Mouse (Mus musculus) forebrain, embryonic 10.5 days (tissue): ENCODE measurements around the gene Stk11ip. TPM values are rescaled to one million over a fixed set of nuclear protein-coding genes. Genes with fewer than 3 reads are reported as not detected.

Source experiments
- DNase-seq: peaks from one replicate; pipeline ENCODE4 v3.0.0-alpha.2; 2017; ENCODE audit warnings: low spot score; ENCODE audit errors: extremely low spot score
- H3K27ac ChIP-seq: fragments of 300-500 bp; sonication (generic); 2 replicates; pipeline ENCODE4 v1.5.1; 2016; ENCODE audit warnings: mild to moderate bottlenecking
- H3K27me3 ChIP-seq: fragments of 300-500 bp; sonication (generic); 2 replicates; pipeline ENCODE4 v1.6.1; 2016; ENCODE audit warnings: mild to moderate bottlenecking; ENCODE audit not compliant: poor library complexity, severe bottlenecking
- H3K36me3 ChIP-seq: fragments of 300-500 bp; sonication (generic); replicated peaks from 2 replicates; pipeline ENCODE4 v1.6.1; 2016; ENCODE audit warnings: mild to moderate bottlenecking, moderate library complexity
- H3K4me1 ChIP-seq: fragments of 300-500 bp; sonication (generic); 2 replicates; pipeline ENCODE4 v1.6.1; 2016
- H3K4me3 ChIP-seq: fragments of 300-500 bp; sonication (generic); 2 replicates; pipeline ENCODE4 v1.5.1; 2016; ENCODE audit warnings: mild to moderate bottlenecking, moderate library complexity
- H3K9me3 ChIP-seq: fragments of 300-500 bp; sonication (generic); 2 replicates; pipeline ENCODE4 v1.6.1; 2016; ENCODE audit warnings: mild to moderate bottlenecking, moderate library complexity
- WGBS: fragments of 180-500 bp; shearing (Covaris S2); methylation state at CpG from one replicate; pipeline ENCODE4 v1.1.7; 2016; 5-methylcytosine and 5-hydroxymethylcytosine counted together
- polyA plus RNA-seq: library from polyadenylated mRNA; unstranded; fragments of >200 nt; fragmentation: Nextera tagmentation; extraction: Ambion mirVana; gene quantifications from 2 replicates; pipeline ENCODE4 v1.2.1, GENCODE M21; 2016

The Stk11ip gene
- polyA plus RNA-seq, result 33.2 and 33.5 TPM in 2 replicates

DNA sequence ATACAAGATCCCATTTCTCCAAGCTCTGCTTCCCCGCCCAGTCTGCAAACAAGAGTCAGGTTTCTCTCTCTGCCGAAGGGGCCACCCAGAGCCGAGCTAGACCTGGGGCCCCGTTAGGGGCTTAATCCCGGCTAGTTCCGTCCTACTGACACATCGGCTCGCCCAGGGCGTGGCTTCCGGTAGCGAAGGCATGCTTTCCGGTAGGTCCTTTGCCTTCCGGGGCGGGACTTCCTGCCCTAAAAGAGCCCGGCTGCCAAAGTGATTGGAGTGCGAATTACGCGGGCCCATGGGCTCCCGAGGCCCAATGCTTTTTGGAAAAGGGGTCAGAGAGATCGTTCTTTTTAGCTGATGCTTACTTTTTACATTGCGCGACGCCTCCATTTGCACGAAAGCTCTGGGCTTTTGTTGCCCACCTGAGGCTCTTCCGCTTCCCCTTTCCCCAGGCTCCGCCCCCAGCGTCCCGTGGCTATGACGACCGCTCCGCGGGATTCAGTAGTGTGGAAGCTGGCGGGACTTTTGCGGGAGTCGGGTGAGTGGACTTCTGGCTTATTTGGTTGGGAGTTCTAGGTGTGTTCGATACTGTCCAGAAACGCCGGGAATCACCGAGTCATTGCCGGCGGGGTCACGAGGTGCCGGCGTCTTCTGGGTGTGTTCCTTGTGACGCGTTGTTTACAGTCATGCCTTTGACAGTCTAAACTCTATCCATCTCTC lies at the start of gene Stk11ip:
Gene Stk11ip (plus strand): TSS at position 209 of the 711 bp plus-strand sequence.
- DNase-seq, result peak; percentile 98
- peaks cover 13% of the 10 kb centered on the region for H3K36me3 ChIP-seq
- no peaks in the 10 kb centered on the region for H3K27me3 ChIP-seq
- peak within 1 kb of the TSS; percentile 90 for H3K27ac ChIP-seq
- H3K4me3 ChIP-seq, result peak within 1 kb of the TSS; percentile 76
- under 1% methylated on average over 46 of the region's 46 CpGs for WGBS
- peaks cover 16% of the 10 kb centered on the region for H3K4me1 ChIP-seq
- no peaks in the 10 kb centered on the region for H3K9me3 ChIP-seq

DNA sequence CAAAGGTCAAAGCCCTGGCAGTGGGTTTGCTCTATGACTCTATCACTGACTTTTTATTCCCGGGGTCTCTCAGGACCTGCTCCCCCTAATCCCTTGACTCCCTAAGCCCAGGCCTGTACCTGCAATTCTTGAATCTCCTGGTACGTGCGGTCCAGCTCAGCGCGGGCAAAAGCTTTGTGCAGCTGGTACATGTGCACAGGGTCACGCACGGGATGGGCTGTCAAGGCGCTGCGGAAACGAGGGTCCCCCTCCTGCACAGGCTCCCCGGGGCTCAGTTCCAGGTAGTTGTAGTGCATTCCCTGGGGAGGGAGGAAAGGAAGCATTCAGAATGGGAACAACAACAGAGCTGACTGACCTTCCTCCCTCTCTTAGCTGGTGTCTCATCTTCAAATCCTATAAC lies 44.9 kb upstream of the Stk11ip start:
- H3K4me1 ChIP-seq, result peaks cover 35% of the 10 kb centered on the region
- 93% methylated on average over 11 of the region's 11 CpGs for WGBS
- H3K36me3 ChIP-seq, result peaks cover 51% of the 10 kb centered on the region
- H3K27me3 ChIP-seq, result peaks cover 69% of the 10 kb centered on the region
- no peaks in the 10 kb centered on the region for H3K9me3 ChIP-seq
- no peak overlapping the region for H3K27ac ChIP-seq
- no peak overlapping the region for H3K4me3 ChIP-seq
- no peak for DNase-seq

- Histone ChIP-seq H3K36me3 (peaks cover 47% of the 10 kb centered on the region), H3K9me3 (no peaks in the 10 kb centered on the region), H3K4me3 (peak overlapping the region; percentile 89), H3K27me3 (peaks cover 78% of the 10 kb centered on the region), H3K4me1 (peaks cover 35% of the 10 kb centered on the region), H3K27ac (no peak overlapping the region)
- 12% methylated on average over 35 of the region's 35 CpGs for WGBS
- DNase-seq, result peak; percentile 89
Measured at GRCm38 (mm10) chr1:75477264-75477965, 43.9 kb upstream of the Stk11ip start.

DNA sequence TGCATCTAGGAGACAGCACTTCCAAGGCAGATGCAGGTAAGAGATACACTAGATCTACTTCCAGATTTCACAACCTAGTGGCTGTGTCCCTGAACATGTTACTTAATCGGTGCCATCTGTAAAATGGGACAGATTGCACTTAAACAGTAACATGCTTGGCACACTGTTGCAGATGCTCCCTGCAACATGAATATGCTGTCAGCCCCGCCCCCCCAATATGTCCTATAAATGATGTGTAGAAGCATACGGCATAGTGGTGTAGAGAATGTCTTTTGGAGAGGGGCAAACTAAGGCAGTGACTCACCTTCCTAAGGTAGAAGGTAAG lies 43.4 kb upstream of the Stk11ip start:
- Histone ChIP-seq H3K27ac (no peak overlapping the region), H3K27me3 (peaks cover 78% of the 10 kb centered on the region), H3K4me3 (peak overlapping the region; percentile 89), H3K36me3 (peaks cover 42% of the 10 kb centered on the region), H3K9me3 (no peaks in the 10 kb centered on the region), H3K4me1 (peaks cover 40% of the 10 kb centered on the region)
- no peak for DNase-seq
- WGBS, result 59% methylated on average over 3 of the region's 3 CpGs

DNA sequence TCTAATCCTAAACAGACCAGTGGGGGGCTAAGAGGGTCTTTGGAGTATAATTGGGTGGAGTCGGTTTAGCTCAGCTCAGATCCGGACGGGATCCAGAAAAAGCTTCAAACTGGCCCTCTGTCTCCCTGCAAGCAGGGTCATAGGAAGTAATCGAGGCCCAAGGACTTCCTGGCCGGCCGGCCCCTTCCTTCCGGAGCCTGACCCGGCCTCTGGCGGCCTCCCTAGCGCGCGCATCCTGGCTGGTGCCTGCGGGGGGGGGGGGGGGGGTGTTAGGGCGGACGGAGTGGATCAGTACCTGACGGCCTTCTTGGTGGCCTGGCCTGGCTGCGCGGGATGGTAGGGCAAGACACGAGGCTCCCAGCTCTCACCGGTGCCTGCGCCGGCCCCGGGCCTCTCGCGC lies 42.8 kb upstream of the Stk11ip start:
- under 1% methylated on average over 24 of the region's 25 CpGs for WGBS
- Histone ChIP-seq H3K4me3 (peak overlapping the region; percentile 89), H3K36me3 (peaks cover 36% of the 10 kb centered on the region), H3K27me3 (peaks cover 78% of the 10 kb centered on the region), H3K27ac (peak overlapping the region; percentile 90), H3K9me3 (no peaks in the 10 kb centered on the region), H3K4me1 (peaks cover 40% of the 10 kb centered on the region)
- DNase-seq, result peak; percentile 55

DNA sequence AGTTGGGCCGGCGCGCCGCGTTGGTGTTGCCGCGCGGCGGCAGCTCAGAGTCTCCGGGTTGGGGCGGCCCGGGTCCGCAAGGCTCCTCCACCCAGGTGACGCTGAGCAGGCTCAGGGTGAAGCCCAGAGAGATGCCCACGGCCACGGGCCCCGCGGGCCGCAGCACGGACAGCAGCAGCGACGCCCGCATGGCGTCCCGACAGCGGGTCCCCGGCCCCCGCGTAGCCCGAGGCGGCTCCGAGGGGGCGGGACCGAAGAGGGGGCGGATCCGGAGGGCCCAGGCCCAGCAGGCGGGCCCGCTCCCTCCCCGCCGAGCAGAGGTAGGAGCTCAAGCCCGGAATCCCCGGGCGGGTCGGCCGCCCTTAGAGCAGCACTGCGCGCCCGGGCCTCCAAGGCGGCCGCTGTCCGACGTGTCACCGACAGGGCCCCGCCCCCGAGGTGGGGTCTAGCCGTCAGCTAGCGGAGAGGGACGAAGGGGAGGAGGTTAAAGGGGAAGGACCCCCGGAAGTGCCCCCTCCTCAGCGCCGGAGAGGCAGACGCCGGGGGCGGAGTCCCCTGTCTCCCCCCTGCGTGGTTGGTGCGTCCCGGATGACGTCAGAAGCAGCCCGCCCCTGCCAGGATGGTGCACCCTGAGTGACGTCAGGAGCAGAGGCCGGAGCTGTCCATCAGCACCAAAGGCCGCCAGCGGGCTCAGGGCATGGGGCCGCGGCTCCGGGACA lies 42.3 kb upstream of the Stk11ip start, which contains the start of the genes Chpf and Tmem198:
Gene Chpf (minus strand): TSS at position 392 of the 719 bp plus-strand sequence.
Gene Tmem198 (plus strand): TSS at position 617 of the 719 bp plus-strand sequence.
- WGBS, result under 1% methylated on average over 76 of the region's 76 CpGs
- no peaks in the 10 kb centered on the region for H3K9me3 ChIP-seq
- peak; percentile 100 for DNase-seq
- peaks cover 30% of the 10 kb centered on the region for H3K36me3 ChIP-seq
- H3K4me1 ChIP-seq, result peaks cover 40% of the 10 kb centered on the region
- H3K27me3 ChIP-seq, result peaks cover 78% of the 10 kb centered on the region
- H3K4me3 ChIP-seq, result peak within 1 kb of the TSS; percentile 89
- peak within 1 kb of the TSS; percentile 90 for H3K27ac ChIP-seq

DNA sequence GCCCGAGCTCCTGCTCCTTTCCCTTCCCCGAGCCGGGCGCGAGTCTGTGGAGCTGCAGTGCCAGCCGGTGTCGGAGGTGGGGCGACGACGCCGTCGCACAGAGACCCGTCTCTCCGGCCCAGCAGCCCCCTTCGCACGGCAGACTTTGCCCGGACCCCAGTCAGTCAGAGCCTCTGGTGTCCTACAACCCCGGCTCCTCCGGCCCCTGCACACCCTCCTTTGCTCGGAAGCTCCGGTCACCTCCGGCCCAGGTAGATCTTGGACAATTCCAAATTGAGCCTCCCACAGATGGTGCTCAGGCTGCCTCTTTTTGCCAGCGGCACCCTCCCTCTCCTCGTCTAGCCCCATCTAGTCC lies 41.7 kb upstream of the Stk11ip start:
- Histone ChIP-seq H3K4me1 (peaks cover 40% of the 10 kb centered on the region), H3K27ac (peak overlapping the region; percentile 90), H3K4me3 (peak overlapping the region; percentile 89), H3K27me3 (peaks cover 81% of the 10 kb centered on the region), H3K36me3 (peaks cover 25% of the 10 kb centered on the region), H3K9me3 (no peaks in the 10 kb centered on the region)
- whole genome bisulfite sequencing, result 2% methylated on average over 23 of the region's 24 CpGs
- no peak for DNase-seq

GRCm38 (mm10) chr1:75480036-75480435 lies 41.3 kb upstream of the Stk11ip start:
- WGBS, result 21% methylated on average over 13 of the region's 13 CpGs
- peak overlapping the region; percentile 90 for H3K27ac ChIP-seq
- H3K4me1 ChIP-seq, result peaks cover 40% of the 10 kb centered on the region
- no peak for DNase-seq
- no peaks in the 10 kb centered on the region for H3K9me3 ChIP-seq
- H3K27me3 ChIP-seq, result peaks cover 81% of the 10 kb centered on the region
- H3K36me3 ChIP-seq, result peaks cover 25% of the 10 kb centered on the region
- peak overlapping the region; percentile 89 for H3K4me3 ChIP-seq

DNA sequence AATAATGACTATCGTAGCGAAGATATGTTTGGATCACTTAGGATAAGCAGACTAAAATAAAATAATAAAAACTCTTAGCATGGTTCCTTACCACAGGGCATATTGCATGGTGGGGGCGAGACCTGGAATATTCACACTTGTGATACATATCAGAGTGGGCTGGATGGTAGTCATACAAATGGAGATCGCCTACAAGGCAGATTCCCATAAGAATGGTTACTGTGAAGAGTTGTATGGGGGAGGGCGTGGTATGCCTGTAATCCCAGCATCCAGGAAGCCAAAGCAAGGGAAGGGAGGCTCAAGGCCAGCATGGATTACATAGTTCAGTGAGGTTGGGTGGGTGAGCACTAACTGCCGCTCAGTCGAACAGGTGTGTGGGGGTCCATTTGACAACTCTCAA lies 40.6 kb upstream of the Stk11ip start:
- H3K4me3 ChIP-seq, result no peak overlapping the region
- H3K27ac ChIP-seq, result no peak overlapping the region
- no peaks in the 10 kb centered on the region for H3K9me3 ChIP-seq
- peaks cover 19% of the 10 kb centered on the region for H3K36me3 ChIP-seq
- H3K4me1 ChIP-seq, result peaks cover 40% of the 10 kb centered on the region
- DNase-seq, result no peak
- WGBS, result 88% methylated on average over 7 of the region's 7 CpGs
- H3K27me3 ChIP-seq, result peaks cover 81% of the 10 kb centered on the region

GRCm38 (mm10) chr1:75486561-75486960 lies 34.8 kb upstream of the Stk11ip start:
- no peak for DNase-seq
- Histone ChIP-seq H3K4me1 (peaks cover 30% of the 10 kb centered on the region), H3K9me3 (no peaks in the 10 kb centered on the region), H3K36me3 (peaks cover 27% of the 10 kb centered on the region), H3K27ac (no peak overlapping the region), H3K27me3 (peaks cover 100% of the 10 kb centered on the region), H3K4me3 (peak overlapping the region; percentile 69)
- whole genome bisulfite sequencing, result 6% methylated on average over 24 of the region's 24 CpGs

DNA sequence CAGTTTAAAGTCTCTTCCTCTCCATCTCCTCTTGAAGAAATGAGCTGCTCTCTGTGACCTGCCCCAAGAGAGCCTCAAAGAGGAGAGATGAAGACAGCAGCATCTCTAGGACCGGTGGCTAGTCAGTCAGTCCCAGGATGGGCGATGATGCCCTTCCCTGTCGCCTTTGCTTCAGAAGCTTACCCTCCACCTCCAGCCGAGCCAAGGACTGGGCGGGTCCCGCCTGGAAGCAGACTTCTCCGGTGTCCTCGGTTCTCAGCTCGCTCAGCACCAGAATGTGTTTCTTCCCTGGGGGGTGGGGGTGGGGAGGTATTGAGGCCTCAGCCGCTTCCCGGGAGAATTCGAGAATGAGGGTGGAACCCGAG lies 34.3 kb upstream of the Stk11ip start:
- DNase-seq, result no peak
- under 1% methylated on average over 13 of the region's 13 CpGs for WGBS
- Histone ChIP-seq H3K9me3 (no peaks in the 10 kb centered on the region), H3K4me1 (peaks cover 30% of the 10 kb centered on the region), H3K27me3 (peaks cover 100% of the 10 kb centered on the region), H3K4me3 (peak overlapping the region; percentile 69), H3K36me3 (peaks cover 30% of the 10 kb centered on the region), H3K27ac (0 out of 2 replicates have a peak overlapping the region, but pooled peaks have one; percentile 48)

DNA sequence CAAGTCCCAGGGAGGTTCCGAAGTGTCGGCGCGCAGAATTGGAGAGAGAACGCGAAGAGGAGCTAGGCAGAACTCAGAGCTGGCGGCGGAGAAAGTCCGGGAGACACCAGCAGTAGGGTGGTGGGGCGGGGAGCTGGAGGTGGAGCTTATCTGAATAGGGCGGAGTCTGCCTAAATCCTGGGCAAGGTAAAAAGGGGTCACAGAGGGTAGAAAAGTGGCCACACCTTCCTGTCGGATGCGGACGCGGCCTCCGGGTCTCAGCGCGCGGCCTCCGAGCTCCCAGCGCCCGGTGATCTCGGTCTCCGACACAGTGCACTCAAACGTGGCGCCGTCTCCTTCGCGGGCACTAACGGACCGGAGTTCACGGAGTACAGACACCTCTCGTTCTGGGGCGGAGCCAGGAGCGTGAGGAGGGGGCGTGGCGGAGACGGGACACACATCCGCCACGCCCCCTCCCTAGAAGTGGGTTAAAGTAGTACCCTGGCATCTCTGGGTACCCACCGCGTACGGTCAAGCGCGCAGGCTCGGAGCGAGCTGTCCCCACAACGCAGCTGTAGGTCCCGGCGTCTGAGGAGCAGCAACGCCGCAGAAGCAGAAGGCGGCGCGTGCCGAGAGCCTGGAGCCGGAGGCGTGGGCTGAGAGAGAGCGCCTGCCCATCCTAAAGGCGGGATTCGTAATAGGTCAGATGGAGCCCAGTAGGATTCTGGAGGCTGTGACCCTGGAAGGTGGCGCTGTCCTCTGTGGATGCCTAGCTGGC lies 33.7 kb upstream of the Stk11ip start:
- H3K4me3 ChIP-seq, result peak overlapping the region; percentile 69
- H3K4me1 ChIP-seq, result peaks cover 33% of the 10 kb centered on the region
- H3K36me3 ChIP-seq, result peaks cover 36% of the 10 kb centered on the region
- under 1% methylated on average over 62 of the region's 62 CpGs for WGBS
- DNase-seq, result peak; percentile 83
- peaks cover 100% of the 10 kb centered on the region for H3K27me3 ChIP-seq
- H3K27ac ChIP-seq, result peak overlapping the region; percentile 48
- H3K9me3 ChIP-seq, result no peaks in the 10 kb centered on the region
